Mouse (Mus musculus) thymus, postnatal 4 days (tissue): ENCODE results near the gene Art1.
A peak's percentile ranks its signal among the peaks of the same experiment; 100 is the strongest.

ENCODE experiments used
- DNase-seq: peaks from one replicate; pipeline ENCODE4 v3.0.0; 2021

Art1 gene

DNA sequence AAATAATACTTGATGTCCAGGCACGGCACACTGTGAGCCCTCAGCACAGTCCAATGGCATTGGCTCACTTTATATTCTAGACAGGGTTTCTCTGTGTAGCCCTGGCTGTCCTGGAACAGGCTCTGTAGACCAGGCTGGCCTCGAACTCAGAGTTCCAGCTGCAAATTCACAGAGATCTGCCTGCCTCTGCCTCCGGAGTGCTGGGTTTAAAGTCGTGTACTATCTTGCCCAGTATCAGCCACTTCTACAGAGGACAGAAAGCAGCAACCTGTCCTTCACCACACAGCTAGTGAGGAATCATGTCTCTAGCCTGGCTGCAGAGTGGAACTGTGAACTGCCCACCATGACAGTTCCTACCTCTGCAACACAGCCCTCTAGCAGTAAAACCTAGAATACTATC is 8.2 kb downstream of the Art1 start:
- no peak for DNase-seq

DNA sequence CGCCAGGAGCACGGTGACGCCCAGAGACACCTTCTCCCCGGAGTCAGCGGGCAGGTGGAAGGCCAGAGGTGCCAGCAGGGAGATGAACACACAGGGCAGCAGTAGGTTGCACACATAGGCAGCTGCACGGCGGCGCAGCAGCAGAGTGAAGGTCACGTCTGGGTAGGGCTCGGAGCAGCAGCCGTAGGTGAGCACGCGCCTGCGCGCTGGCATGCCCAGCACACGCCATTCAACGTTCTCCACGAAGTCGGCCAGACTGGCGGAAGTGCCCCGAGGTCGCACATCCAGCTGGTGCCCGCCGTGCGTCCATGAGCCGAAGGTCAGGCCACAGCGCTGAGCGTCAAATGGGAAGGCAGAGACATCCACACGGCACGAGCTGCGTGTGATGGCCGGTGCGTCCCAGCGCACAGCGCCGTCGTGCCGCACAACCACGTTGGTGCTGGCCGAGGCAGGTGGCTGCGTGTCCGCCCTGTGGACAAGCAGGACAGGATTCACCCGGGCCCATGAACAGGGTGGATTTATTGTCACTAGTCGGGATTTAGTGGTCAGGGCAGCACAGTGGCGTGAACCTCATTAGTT is 11.7 kb downstream of the Art1 start:
- no peak for DNase-seq

DNA sequence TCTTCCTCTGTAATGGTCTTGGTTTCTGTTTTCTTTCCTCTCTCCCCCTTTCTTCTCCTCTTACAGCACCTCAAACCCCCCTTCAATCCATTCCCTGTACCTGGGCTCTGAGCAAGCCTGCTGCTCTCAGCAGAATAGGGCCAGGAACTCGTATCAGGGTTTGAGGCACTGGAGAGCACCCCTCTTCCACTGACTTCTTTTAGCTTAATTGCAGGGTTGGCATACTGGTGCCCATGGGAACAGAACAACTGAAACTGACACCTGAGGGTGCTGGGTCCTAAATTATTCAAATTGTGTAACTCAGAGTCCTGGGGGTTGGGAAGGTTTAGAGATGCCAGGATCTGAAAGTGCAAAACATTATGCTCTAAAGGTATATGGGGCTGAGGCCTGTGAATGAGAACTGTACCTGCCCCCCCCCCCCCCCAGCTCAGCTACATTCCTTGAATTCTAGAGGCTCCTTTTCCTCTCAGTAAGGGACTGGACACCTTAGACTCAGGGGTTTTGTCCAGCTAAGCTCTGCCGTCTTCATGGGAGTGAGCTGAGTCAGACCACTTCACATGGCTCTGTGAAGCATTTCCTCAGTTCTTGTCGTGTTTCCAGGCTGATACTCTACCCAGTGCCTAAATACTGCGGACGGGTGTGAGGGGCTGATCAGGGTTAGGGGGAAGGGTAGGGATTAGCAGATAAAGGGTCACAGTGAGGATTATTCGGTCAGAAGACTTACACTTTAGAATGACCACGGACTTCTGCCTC is 15.2 kb downstream of the Art1 start, which contains the start of gene Chrna10:
Gene Chrna10, minus strand, starts transcription at position 250 of the 753 bp plus-strand sequence.
- no peak for DNase-seq

DNA sequence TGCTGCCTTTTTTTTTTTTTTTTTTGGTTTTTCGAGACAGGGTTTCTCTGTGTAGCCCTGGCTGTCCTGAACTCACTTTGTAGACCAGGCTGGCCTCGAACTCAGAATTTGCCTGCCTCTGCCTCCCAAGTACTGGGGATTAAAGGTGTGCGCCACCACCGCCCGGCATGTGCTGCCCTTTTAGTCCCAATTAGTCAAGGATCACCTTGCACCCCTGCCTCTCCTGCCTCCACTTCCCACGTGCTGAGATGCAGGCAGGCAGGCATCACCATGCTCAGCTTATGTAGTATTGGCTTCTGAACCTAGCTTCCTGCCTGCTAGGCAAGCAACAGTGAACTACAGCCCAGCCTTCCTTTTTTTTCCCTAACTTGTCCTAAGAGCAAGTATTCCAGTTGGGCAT is 15.8 kb downstream of the Art1 start:
- DNase-seq, result no peak

DNA sequence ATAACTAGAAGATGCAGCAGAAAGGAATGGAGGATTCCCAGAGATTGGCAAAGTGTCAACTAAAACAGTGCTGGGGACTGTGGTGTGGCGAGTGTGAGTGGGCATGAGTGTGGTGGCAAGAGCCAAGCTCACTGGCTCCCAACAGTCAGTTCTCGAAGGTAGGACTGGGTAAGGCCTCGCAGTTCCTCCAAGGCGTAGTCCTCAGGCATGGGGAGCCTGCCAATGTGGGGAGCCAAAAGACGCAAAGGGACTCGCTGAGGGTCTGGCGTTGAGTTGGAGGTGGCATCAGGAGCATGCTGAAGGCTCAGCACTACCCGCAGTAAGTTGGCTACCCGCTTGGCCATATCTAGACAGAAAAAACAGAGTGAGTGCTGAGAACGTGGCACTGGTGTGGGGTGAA is 18.8 kb downstream of the Art1 start:
- no peak for DNase-seq

DNA sequence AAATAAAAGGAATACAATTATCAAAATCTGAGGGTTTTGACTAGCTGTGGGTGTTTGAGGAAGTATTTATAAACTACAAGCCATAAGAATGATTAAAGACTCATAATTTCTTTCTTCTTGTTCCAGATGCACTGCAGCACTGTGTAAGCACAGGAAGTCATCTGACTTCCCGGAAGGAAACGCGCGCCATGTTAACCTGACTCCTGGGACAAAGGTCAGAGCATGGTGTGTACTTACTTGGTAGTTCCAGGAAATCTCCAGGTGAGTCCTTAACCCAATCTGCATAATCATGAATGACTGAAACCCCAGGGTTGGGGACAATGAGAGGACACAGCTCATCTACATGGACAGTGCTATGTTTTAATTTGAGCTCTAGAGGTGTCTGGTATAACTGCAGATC is 30.9 kb downstream of the Art1 start:
- DNase-seq, result no peak

DNA sequence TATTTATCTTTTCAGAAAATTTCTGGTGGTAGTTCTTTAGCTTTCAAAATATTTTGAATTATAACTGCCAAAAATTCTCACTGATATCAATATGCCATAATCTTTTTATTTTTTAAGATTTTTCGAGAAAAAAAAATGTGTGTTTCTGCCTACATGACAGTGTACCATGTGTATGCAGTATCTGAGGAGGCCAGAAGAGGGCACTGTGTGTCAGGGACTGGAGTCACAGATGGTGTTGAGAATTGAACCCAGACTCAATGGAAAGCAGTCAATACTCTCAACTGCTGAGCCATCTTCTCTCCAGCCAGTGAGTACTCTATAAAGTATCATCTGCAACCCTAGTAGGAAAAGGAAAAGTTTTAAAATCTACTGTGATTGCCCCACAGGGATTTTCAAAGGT is 35.9 kb downstream of the Art1 start:
- peak; percentile 81 for DNase-seq

DNA sequence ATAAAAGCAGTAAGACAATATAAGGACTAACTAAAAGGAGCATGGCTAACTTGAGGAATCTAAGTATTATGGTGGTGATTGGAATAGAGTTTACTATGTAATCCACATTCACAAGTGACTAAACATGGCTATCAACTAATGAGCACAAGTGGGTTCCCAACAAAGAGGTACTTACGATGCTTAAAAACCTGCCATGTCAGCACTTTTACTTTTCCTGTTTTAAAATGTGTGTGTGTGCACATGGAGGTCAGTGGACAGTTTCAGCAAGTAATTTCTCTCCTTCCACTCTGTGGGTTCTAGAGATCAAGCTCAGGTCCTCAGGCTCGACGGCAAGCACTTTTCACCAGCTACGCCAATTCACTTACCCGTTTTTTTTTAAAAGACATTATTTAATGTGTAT is 36.4 kb downstream of the Art1 start:
- DNase-seq, result no peak

DNA sequence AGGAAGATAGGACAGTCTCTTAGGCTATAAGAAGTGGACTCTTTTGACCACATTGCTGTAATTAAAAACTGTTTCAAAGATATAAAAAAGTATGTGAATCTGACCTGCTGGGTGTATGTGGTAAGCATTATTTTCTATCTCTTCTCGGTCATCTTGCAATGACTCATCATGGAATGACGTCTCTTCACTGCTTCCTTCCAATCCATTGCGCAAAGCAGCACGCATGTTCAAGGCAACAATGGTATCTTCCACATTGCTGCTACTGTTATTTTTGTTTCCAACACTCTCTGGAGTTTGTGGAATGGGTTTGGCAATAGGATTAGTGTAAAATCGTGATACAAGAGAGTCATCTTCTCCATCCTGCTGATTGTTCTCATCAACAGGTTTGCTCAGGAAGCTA is 52.1 kb downstream of the Art1 start:
- DNase-seq, result no peak
